Mouse (Mus musculus) stomach, embryonic 16.5 days (tissue): ENCODE data around the gene Vmn2r8. TPM values are rescaled to one million over a fixed set of nuclear protein-coding genes. Genes with fewer than 3 reads are reported as not detected.
"Not testable (repeated sequence)": the region's sequence is repeated elsewhere in the genome, so short reads cannot be mapped to it uniquely, and the experiment has no call there.

Experiments used
- ATAC-seq: fragments of 200-750 bp; cut with Nextera tagmentation; 2 replicates; pipeline ENCODE4 v1.8.0; 2017; ENCODE audit warnings: moderate number of reproducible peaks, moderate TSS enrichment; ENCODE audit not compliant: insufficient read depth, low FRiP score
- H3K27ac ChIP-seq: fragments of 300-500 bp; sonication (generic); 2 replicates; pipeline ENCODE4 v1.5.1; 2014; ENCODE audit warnings: low read length
- H3K27me3 ChIP-seq: fragments of 300-500 bp; sonication (generic); 2 replicates; pipeline ENCODE4 v1.6.1; 2014; ENCODE audit warnings: low read length, control low read depth, mixed read lengths; ENCODE audit not compliant: control insufficient read depth, insufficient read depth
- H3K36me3 ChIP-seq: fragments of 300-500 bp; sonication (generic); 2 replicates; pipeline ENCODE4 v1.6.1; 2014; ENCODE audit warnings: low read length; ENCODE audit not compliant: control insufficient read depth, insufficient read depth
- H3K4me1 ChIP-seq: fragments of 300-500 bp; sonication (generic); 2 replicates; pipeline ENCODE4 v1.6.1; 2014; ENCODE audit warnings: low read length, control low read depth, mixed read lengths; ENCODE audit not compliant: control insufficient read depth, insufficient read depth
- H3K4me2 ChIP-seq: fragments of 300-500 bp; sonication (generic); 2 replicates; pipeline ENCODE4 v1.6.1; 2014; ENCODE audit warnings: low read depth, low read length, mixed read lengths
- H3K4me3 ChIP-seq: fragments of 300-500 bp; sonication (generic); replicated peaks from 2 replicates; pipeline ENCODE4 v1.5.1; 2014; ENCODE audit warnings: mild to moderate bottlenecking, low read length
- H3K9ac ChIP-seq: fragments of 300-500 bp; sonication (generic); 2 replicates; pipeline ENCODE4 v1.6.1; 2014; ENCODE audit warnings: low read length
- H3K9me3 ChIP-seq: fragments of 300-500 bp; sonication (generic); replicated peaks from 2 replicates; pipeline ENCODE4 v1.6.1; 2016; ENCODE audit warnings: low read length, control low read depth; ENCODE audit not compliant: control insufficient read depth
- WGBS: fragments of 180-500 bp; shearing (Covaris S2); extraction: QIAGEN DNeasy Blood & Tissue Kit; methylation state at CpG from one replicate; pipeline ENCODE4 v1.1.7; 2014; 5-methylcytosine and 5-hydroxymethylcytosine counted together
- polyA plus RNA-seq: library from polyadenylated mRNA; unstranded; fragments of >200 nt; fragmentation: Nextera tagmentation; extraction: Ambion mirVana; gene quantifications from 2 replicates; pipeline ENCODE4 v1.2.1, GENCODE M21; 2015

Vmn2r8 gene
- 0.02 TPM in 1 of 2 replicates, not detected in the other for polyA plus RNA-seq

DNA sequence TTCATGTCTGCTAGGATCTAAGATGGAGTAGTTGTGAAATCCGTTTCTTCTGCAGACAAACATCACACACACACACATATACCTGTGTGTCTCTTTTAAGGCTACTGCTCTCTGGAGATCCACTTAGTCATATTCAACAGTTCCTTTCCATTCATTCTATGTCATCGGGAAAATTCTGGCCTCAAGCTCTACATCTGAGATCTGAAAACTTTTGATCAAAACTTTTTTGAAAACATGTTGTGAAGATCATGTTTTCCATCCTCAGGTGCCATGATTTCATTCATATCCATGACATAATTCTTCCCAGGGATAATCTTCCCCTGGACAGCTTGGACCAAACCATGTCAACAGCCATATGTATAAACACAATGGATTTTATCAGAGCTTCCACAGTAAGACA is at the start of gene Vmn2r8:
TSS of gene Vmn2r8 (minus strand) at position 101 of the 400 bp plus-strand sequence.
- H3K4me2 ChIP-seq, H3K36me3 ChIP-seq, H3K4me3 ChIP-seq, H3K9ac ChIP-seq, H3K4me1 ChIP-seq, H3K27me3 ChIP-seq, H3K27ac ChIP-seq, H3K9me3 ChIP-seq, ATAC-seq: not testable (repeated sequence)
- 77% methylated on average over 2 of the region's 2 CpGs for WGBS

DNA sequence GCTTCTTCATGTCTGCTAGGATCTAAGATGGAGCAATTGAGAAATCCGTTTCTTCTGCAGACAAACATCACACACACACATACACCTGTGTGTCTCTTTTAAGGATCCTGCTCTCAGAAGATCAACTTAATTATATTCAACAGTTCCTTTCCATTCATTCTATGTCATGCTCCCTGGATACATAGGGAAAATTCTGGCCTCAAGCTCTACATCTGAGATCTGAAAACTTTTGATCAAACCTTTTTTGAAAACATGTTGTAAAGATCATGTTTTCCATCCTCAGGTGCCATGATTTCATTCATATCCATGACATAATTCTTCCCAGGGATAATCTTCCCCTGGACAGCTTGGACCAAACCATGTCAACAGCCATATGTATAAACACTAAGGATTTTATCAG is 43.9 kb upstream of the Vmn2r8 start, which contains the start of gene Vmn2r9:
TSS of gene Vmn2r9 (minus strand) at position 101 of the 400 bp plus-strand sequence.
- H3K27ac ChIP-seq, H3K4me2 ChIP-seq, H3K27me3 ChIP-seq, H3K4me1 ChIP-seq, H3K9ac ChIP-seq, ATAC-seq, H3K9me3 ChIP-seq, H3K4me3 ChIP-seq, H3K36me3 ChIP-seq: not testable (repeated sequence)
- 74% methylated on average over 1 of the region's 1 CpGs for WGBS

DNA sequence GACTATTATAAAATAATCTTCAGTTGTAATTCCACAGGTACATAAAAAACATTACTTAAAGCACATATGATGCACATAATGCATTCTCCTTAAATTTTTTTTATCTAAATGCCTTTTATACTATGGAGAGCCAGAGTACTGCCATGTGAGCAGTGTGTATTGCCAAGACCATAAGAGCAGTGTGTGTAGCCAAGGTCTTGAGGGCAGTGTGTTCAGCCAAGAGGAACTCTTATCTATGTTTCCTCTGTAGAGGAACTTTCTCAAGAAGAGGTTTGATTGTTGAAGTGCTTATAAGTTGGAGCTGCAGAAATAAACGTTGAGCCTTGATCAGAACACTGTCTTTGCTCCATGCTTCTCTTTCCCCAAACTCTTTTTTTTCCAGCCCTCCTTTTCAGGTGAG is 40.8 kb upstream of the Vmn2r8 start:
- no peaks in the 10 kb centered on the region for H3K9me3 ChIP-seq
- no peaks in the 10 kb centered on the region for H3K4me1 ChIP-seq
- 39% methylated on average over 1 of the region's 1 CpGs for WGBS
- H3K27ac ChIP-seq = no peak overlapping the region
- no peak for ATAC-seq
- no peak overlapping the region for H3K4me3 ChIP-seq
- H3K4me2 ChIP-seq = no peak overlapping the region
- no peak overlapping the region for H3K9ac ChIP-seq
- no peaks in the 10 kb centered on the region for H3K27me3 ChIP-seq
- no peaks in the 10 kb centered on the region for H3K36me3 ChIP-seq

DNA sequence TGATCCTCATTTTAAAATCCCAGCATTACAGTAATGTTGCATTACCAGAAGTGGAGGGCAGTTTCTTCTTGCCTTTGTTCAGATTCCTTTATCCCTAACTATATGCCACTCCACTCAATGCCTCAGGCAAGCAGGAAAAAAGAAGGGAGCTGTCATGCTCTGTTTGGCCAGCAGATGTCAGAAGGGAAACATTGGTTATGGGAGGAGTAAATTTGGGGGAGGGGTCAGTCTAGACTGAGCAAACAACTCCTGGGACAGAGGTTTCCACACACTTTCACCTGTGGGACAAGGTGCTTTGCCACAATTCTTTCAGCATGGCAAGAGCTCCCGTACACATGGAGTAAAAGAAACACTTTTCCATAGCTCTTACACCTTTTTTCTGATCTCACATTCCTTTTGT is 27.5 kb upstream of the Vmn2r8 start:
- no peak overlapping the region for H3K9ac ChIP-seq
- no peak overlapping the region for H3K4me3 ChIP-seq
- no peak overlapping the region for H3K27ac ChIP-seq
- no peak overlapping the region for H3K4me2 ChIP-seq
- H3K9me3 ChIP-seq = no peaks in the 10 kb centered on the region
- ATAC-seq = no peak
- H3K36me3 ChIP-seq = no peaks in the 10 kb centered on the region
- H3K27me3 ChIP-seq = no peaks in the 10 kb centered on the region
- H3K4me1 ChIP-seq = no peaks in the 10 kb centered on the region
- 59% methylated on average over 1 of the region's 1 CpGs for WGBS

DNA sequence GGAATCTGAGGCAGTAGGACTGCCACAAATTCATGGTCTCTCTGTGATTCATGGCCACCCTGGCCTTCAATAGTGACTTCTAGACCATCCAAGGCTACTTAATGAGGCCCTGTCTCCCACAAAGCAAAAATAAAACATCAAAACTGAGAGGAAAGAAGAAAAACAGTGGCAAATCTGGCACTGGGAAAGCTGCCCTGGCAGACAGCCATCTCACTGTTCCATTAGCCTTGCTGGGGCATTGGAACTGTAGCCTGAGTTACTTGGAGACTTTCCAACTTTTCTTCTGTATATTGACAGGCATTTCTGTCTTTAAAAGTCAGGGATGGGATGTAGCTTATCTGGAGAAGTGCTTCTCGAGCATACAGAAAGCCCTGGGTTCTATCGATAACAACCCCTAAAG is 14.6 kb upstream of the Vmn2r8 start:
- no peak for ATAC-seq
- Histone ChIP-seq H3K27ac (no peak overlapping the region), H3K9ac (no peak overlapping the region), H3K9me3 (no peaks in the 10 kb centered on the region), H3K4me1 (no peaks in the 10 kb centered on the region), H3K4me2 (no peak overlapping the region), H3K36me3 (no peaks in the 10 kb centered on the region), H3K27me3 (no peaks in the 10 kb centered on the region), H3K4me3 (no peak overlapping the region)
- 77% methylated on average over 2 of the region's 2 CpGs for WGBS

DNA sequence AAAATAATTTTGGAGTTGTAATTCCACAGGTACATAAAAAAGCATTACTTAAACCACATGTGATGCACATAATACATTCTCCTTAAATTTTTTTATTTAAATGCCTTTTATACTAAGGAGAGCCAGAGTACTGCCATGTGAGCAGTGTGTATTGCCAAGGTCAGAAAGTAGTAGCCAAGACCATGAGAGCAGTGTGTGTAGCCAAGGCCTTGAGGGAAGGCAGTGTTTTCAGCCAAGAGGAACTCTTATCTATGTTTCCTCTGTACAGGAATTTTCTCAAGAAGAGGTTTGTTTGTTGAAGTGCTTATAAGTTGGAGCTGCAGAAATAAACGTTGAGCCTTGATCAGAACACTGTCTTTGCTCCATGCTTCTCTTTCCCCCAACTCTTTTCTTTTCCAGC is 5.0 kb downstream of the Vmn2r8 start:
- 38% methylated on average over 1 of the region's 1 CpGs for WGBS
- H3K4me3 ChIP-seq = no peak overlapping the region
- H3K4me1 ChIP-seq = no peaks in the 10 kb centered on the region

DNA sequence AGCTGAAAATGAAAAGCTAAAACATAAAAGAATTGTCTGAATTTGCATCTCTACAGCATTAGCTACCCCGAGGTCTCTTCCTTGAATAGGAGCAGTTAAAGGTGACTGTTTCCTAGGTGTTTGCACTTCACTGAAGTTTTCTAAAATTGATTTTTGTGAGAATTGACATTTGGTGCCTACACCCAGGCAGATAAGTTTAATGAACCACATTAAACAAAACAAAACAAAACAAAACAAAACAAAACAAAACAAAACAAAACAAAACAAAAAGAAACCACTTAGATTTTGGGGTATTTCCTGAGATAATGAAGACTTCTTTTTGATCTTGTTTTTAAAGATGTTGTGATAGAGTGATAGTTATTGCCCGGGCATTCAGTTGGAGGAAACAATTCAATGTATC is 13.4 kb downstream of the Vmn2r8 start, which contains the start of gene Tmed11:
TSS of gene Tmed11 (minus strand) at position 101 of the 400 bp plus-strand sequence.
- not testable (repeated sequence) for H3K9ac ChIP-seq, H3K36me3 ChIP-seq, H3K4me1 ChIP-seq, H3K4me3 ChIP-seq, H3K27me3 ChIP-seq, H3K27ac ChIP-seq, ATAC-seq, H3K4me2 ChIP-seq, H3K9me3 ChIP-seq
- 54% methylated on average over 2 of the region's 2 CpGs for WGBS

More for the DNA sequence above, 5.0 kb downstream of the Vmn2r8 start:
- Histone ChIP-seq H3K36me3 (no peaks in the 10 kb centered on the region), H3K9me3 (no peaks in the 10 kb centered on the region), H3K27ac (no peak overlapping the region), H3K4me2 (no peak overlapping the region), H3K27me3 (no peaks in the 10 kb centered on the region), H3K9ac (no peak overlapping the region)
- ATAC-seq = no peak

DNA sequence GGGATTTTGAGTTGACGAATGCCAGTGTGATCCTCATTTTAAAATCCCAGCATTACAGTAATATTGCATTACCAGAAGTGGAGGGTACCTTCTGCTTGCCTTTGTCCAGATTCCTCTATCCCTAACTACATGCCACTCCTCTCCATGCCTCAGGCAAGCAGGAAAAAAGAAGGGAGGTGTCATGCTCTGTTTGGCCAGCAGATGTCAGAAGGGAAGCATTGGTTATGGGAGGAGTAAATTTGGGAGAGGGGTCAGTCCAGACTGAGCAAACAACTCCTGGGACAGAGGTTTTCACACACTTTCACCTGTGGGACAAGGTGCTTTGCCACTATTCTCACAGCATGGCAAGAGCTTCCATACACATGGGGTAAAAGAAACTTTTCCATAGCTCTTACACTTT is 18.3 kb downstream of the Vmn2r8 start:
- not testable (repeated sequence) for H3K4me1 ChIP-seq, H3K4me2 ChIP-seq, ATAC-seq, H3K9me3 ChIP-seq, H3K9ac ChIP-seq, H3K4me3 ChIP-seq, H3K27ac ChIP-seq, H3K27me3 ChIP-seq, H3K36me3 ChIP-seq
- WGBS = 33% methylated on average over 1 of the region's 1 CpGs

DNA sequence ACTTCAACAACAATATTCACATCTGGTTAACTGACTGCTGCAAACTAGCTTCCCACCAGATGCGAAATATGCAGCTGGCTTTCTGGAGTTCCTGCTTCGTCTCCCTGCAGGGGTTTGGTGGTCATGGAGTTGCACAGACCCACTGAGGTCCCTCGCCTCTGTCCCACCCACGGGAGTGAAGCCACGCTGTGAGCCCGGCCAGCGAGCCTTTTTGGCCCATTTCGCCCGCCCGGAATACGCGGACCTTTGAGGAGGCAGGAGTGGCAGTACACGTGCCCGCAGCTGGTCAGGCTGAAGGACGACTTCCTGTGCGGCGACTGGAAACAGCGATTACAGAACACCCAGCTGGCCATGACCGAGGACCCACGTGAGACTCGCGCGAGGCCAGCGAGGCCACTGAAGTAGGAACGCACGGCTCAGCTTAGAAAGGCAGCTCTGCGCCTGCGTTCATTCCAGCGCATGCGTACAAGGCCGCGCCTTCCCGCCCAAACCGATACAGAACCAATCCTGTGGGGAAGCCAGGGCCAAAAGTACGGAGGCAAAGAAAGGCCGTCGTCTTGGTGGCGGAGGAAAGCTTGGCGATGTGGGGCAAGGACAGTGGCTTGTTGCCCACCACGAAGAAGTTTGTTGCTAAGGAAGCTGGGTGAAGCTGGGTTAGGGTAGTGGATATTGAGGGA is 33.9 kb downstream of the Vmn2r8 start, which contains the start of gene Rnf212:
TSS of gene Rnf212 (minus strand) at position 353 of the 677 bp plus-strand sequence.
- H3K27me3 ChIP-seq = no peaks in the 10 kb centered on the region
- H3K4me1 ChIP-seq = no peaks in the 10 kb centered on the region
- H3K9ac ChIP-seq = no peak within 1 kb of the TSS
- H3K4me3 ChIP-seq = no peak within 1 kb of the TSS
- no peak within 1 kb of the TSS for H3K4me2 ChIP-seq
- 72% methylated on average over 40 of the region's 40 CpGs for WGBS
- no peak for ATAC-seq
- H3K36me3 ChIP-seq = no peaks in the 10 kb centered on the region
- no peak within 1 kb of the TSS for H3K27ac ChIP-seq
- H3K9me3 ChIP-seq = no peaks in the 10 kb centered on the region
